Mouse (Mus musculus) granulocyte monocyte progenitor cell, adult 5-6 weeks (primary cell): ENCODE measurements around the gene Olfr694. TPM values are rescaled to one million over a fixed set of nuclear protein-coding genes. Genes with fewer than 3 reads are reported as not detected.

Experiments
- total RNA-seq, 2 experiments: library from RNA; stranded (forward) in 1 of 2; stranded (reverse) in 1 of 2; fragments of 200-712, 200-1000 nt in 1 of 2; fragments of >200 nt in 1 of 2; fragmentation: Nextera tagmentation in 1 of 2; gene quantifications; 2 replicates each; pipeline ENCODE4 v1.2.3; 2014 to 2017

Olfr694 gene
- total RNA-seq, 2 experiments from 2014 or later: not detected

Other genes starting within 250 kb of the Olfr694 start
- gene Olfr693, start 11.2 kb downstream of the Olfr694 start, total RNA-seq (2014; fragmentation: Nextera tagmentation): not detected in 2 replicates
- not detected in 2 replicates for gene Olfr693, start 11.2 kb downstream of the Olfr694 start, total RNA-seq (2017)
- gene Olfr695, start 24.6 kb upstream of the Olfr694 start, total RNA-seq (2014; fragmentation: Nextera tagmentation): not detected in 2 replicates
- gene Olfr695, start 24.6 kb upstream of the Olfr694 start, total RNA-seq (2017): 0.36 TPM in 1 of 2 replicates, not detected in the other
- not detected in 2 replicates for gene Olfr697, start 50.6 kb upstream of the Olfr694 start, total RNA-seq (2014; fragmentation: Nextera tagmentation)
- gene Olfr697, start 50.6 kb upstream of the Olfr694 start, total RNA-seq (2017): not detected in 2 replicates
- gene Olfr698, start 63.6 kb upstream of the Olfr694 start, total RNA-seq (2014; fragmentation: Nextera tagmentation): not detected in 2 replicates
- gene Olfr698, start 63.6 kb upstream of the Olfr694 start, total RNA-seq (2017): not detected in 2 replicates
- gene Olfr699, start 101.4 kb upstream of the Olfr694 start, total RNA-seq (2014; fragmentation: Nextera tagmentation): not detected in 2 replicates
- not detected in 2 replicates for gene Olfr699, start 101.4 kb upstream of the Olfr694 start, total RNA-seq (2017)
- not detected in 2 replicates for gene Olfr700, start 117.0 kb upstream of the Olfr694 start, total RNA-seq (2014; fragmentation: Nextera tagmentation)
- not detected in 2 replicates for gene Olfr700, start 117.0 kb upstream of the Olfr694 start, total RNA-seq (2017)
- gene Olfr701, start 122.3 kb upstream of the Olfr694 start, total RNA-seq (2014; fragmentation: Nextera tagmentation): not detected in 2 replicates
- not detected in 2 replicates for gene Olfr701, start 122.3 kb upstream of the Olfr694 start, total RNA-seq (2017)
- not detected in 2 replicates for gene Olfr702, start 142.1 kb upstream of the Olfr694 start, total RNA-seq (2014; fragmentation: Nextera tagmentation)
- gene Olfr702, start 142.1 kb upstream of the Olfr694 start, total RNA-seq (2017): not detected in 2 replicates
- not detected in 2 replicates for gene Olfr703, start 151.5 kb upstream of the Olfr694 start, total RNA-seq (2014; fragmentation: Nextera tagmentation)
- not detected in 2 replicates for gene Olfr703, start 151.5 kb upstream of the Olfr694 start, total RNA-seq (2017)
- not detected in 2 replicates for gene Olfr704, start 171.4 kb upstream of the Olfr694 start, total RNA-seq (2014; fragmentation: Nextera tagmentation)
- not detected in 2 replicates for gene Olfr704, start 171.4 kb upstream of the Olfr694 start, total RNA-seq (2017)
- gene Olfr705, start 185.1 kb upstream of the Olfr694 start, total RNA-seq (2014; fragmentation: Nextera tagmentation): not detected in 2 replicates
- not detected in 2 replicates for gene Olfr705, start 185.1 kb upstream of the Olfr694 start, total RNA-seq (2017)
- not detected in 2 replicates for gene Olfr706, start 196.3 kb upstream of the Olfr694 start, total RNA-seq (2014; fragmentation: Nextera tagmentation)
- gene Olfr706, start 196.3 kb upstream of the Olfr694 start, total RNA-seq (2017): not detected in 2 replicates
- gene Olfr707, start 209.4 kb upstream of the Olfr694 start, total RNA-seq (2014; fragmentation: Nextera tagmentation): not detected in 2 replicates
- not detected in 2 replicates for gene Olfr707, start 209.4 kb upstream of the Olfr694 start, total RNA-seq (2017)
- not detected in 2 replicates for gene Olfr1532-ps1, start 216.2 kb upstream of the Olfr694 start, total RNA-seq (2014; fragmentation: Nextera tagmentation)
- gene Olfr1532-ps1, start 216.2 kb upstream of the Olfr694 start, total RNA-seq (2017): not detected in 2 replicates
- not detected in 2 replicates for gene Olfr709-ps1, start 240.4 kb upstream of the Olfr694 start, total RNA-seq (2014; fragmentation: Nextera tagmentation)
- gene Olfr709-ps1, start 240.4 kb upstream of the Olfr694 start, total RNA-seq (2017): not detected in 2 replicates